Mouse (Mus musculus) inflammation-experienced regulatory T-cells (primary cell): ENCODE results near the gene Ciita. TPM values are rescaled to one million over a fixed set of nuclear protein-coding genes. Genes with fewer than 3 reads are reported as not detected.

Source experiments
- polyA plus RNA-seq, 2 experiments: library from polyadenylated mRNA; unstranded; fragments of 100-300 nt; shearing (Covaris generic); gene quantifications; one replicate each; pipeline ENCODE4 v1.2.1; 2017

Ciita gene
- 1 to 10 TPM in 1 of 2 experiments, under 1 TPM in 1; 0.87 to 5.6 TPM for polyA plus RNA-seq

DNA sequence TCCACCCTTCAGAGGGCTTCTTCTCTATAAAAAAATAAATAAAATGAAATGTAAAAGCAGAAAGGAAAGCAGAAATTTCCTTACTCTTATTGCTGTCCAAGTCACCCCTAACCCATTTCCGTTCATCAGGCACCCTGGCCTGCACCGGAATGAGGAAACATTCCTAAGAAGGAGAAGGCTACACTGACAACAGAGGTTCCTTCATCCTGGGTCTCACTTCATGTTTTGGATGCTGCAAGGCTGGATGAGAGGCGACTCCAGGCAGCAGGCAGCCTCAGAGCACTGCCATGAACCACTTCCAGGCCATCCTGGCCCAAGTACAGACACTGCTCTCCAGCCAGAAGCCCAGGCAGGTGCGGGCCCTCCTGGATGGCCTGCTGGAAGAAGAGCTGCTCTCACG lies at the start of gene Ciita:
Gene Ciita (plus strand): TSS at position 203 of the 400 bp plus-strand sequence.

DNA sequence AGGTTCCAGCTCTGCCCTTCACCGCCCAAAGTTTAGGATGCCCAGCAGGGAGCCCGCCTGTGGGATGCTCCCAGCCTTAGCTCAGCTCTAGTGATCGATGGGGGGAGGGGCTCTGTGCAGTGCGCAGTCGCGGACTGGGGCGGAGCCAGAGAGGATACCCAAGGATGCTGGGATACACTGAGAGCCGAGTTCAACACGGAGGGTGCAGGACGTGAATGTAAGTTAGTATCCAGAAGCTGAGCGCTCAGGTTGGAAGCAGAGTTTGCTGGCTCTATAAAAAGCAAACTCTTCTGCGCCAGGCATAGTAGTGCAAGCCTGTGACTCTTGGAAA lies 32.6 kb upstream of the Ciita start, which contains the start of gene Tvp23a:
Gene Tvp23a (minus strand): TSS at position 99 of the 331 bp plus-strand sequence.

GRCm38 (mm10) chr16:10542698-10543365 lies 63.0 kb downstream of the Ciita start, which contains the start of gene Dexi:
Gene Dexi (minus strand): TSS chr16:10543054.

DNA sequence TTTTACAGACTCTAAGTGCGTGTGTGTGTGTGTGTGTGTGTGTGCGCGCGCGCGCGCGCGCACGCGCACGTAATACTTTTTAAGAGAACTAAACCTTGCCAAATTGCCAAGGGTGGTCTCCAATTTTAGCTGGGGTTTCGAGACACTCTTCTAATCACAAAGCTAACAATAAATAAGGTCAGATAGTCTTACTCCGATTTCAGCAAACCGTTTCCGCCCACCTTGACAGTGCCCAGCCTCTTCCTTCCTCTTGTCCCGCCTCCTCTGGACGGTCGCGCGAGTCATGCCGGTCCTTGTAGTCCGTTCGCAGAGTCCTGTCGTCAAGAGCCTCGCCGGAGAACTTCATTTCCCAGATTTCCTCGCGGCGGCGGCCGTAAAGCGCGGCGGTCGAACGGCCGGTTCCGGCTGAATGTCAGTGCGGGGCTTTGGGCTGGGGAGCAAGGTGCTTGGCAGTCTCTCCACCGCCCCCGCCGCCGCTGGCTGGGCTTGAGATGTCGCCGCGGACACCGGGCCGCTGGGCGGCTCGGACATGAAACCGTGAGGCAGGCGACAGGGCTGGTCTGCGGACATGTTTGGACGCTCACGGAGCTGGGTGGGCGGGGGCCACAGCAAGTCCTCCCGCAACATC lies 65.2 kb downstream of the Ciita start, which contains the start of gene Clec16a:
Gene Clec16a (plus strand): TSS at position 345 of the 628 bp plus-strand sequence.

Other genes starting within 250 kb of the Ciita start
- under 1 TPM; 0.04 to 0.13 TPM for gene Emp2, start 166.1 kb upstream of the Ciita start, polyA plus RNA-seq
- gene Tekt5, start 84.6 kb upstream of the Ciita start, polyA plus RNA-seq, result not detected
- gene Nubp1, start 68.1 kb upstream of the Ciita start, polyA plus RNA-seq, result 10 to 100 TPM; 70.8 to 83.2 TPM
- 1 to 10 TPM; 2.7 to 3.1 TPM for gene Tvp23a, start 32.7 kb upstream of the Ciita start, polyA plus RNA-seq
- 10 to 100 TPM; 34.4 to 37.8 TPM for gene Dexi, start 63.0 kb downstream of the Ciita start, polyA plus RNA-seq
- gene Clec16a, start 65.3 kb downstream of the Ciita start, polyA plus RNA-seq, result 10 to 100 TPM; 25.1 to 29.0 TPM